Mouse (Mus musculus): ENCODE results near the gene Art5.

DNA sequence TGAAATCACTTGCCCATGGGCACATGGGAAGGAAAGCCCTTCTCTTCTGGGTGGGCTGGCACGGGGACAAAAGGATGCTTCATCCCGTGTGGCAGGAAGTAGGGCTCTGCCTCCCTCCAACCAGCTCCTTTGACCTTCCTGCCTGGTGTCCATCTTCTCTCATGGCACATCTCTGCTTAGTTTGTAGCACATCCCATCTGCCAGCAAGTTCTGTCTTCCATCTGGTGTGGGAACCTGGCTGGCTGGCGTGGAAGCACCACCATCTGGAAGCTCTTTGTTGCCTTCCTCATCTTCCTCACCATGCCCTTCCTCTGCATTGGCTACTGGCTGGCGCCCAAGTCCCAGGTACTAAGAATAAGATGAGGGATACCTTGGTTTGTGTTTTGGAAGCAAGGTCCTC, 22.0 kb downstream of the Art5 start:
- TF ChIP-seq CTCF (IDR thresholded peaks at IDR 0.05; ENCODE audit: borderline replicate concordance, insufficient read depth, low read length) (no peak), POLR2A (IDR thresholded peaks at IDR 0.05; ENCODE audit: low read depth, low read length) (no peak)
